Mouse (Mus musculus): ENCODE data around the gene Eif6.

The Eif6 gene

DNA sequence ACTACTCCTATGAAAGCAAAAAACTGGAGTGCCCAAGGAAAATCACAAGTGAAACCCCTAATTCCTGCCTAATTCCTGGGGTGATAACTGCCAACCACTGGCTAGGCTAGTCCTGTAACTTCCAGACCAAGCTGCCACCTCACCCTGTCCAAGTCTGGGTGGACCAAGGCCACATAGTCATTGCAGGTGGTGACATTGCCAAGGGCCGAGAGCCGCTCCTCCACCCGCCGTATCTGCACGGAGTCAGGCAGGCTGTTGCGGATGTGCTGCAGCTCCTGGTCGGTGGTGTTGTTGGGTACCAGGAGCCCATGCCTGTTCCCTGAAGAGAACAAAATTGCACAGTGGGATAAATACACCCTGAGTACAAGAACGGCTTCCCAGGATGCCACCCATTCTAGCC lies 3.0 kb downstream of the Eif6 start:
- DNase-seq (ENCODE audit: extremely low spot score) = no peak

DNA sequence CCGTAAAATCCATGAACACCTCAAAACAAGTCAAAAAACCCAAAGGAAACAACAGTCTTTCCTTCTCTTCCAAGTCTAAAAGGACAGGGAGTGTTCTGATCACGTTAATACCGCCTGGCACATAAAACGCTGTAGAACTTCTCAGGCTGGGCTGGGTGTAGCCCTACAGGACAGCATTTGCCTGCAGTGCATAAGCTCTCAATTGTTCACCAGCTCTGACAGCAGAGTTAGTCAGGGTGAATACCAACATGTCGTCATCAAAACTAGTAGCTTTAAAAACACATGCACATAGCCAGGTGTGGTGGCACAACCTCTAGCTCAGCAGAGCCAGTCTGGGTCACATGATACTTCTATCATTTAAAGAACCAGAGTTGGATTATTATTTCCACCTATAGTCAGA lies 5.9 kb downstream of the Eif6 start:
- no peak for DNase-seq (ENCODE audit: extremely low spot score)

DNA sequence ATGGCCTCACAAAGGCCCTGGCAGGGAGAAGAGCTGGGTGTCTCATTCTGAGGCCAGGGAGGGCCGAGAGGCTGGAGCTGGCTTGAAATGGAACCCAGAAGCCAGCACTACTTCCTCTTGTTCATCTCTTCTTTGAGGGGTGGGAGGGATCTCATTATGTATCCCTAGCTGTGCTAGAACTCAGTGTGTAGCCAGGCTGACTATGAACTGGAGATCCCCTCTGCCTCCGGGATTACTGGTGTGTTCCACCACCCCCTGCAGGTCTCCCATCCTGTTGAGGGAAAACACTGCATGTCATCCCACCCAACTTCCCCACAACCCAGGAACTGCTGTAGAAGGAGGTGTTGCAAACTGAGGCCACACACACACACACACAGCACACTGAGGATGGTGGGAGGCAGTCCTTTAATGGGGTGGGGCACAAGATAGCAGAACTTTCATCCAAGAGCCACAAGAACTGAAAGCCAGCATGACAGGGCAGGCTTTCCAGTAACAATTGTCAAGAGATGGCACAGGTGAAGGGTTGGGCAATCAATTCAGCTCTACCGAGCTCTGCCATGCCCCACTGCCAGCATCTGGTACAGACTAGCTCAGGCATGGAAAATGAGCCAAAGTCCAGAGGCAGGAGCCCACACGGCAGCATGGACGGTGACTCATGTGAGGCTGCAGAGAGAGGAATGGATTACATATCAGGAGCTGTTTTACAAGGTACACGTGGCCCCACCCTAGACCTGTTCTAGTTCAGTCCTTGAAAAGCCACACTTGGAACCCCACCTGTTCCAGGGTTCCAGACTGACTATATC lies 7.1 kb downstream of the Eif6 start:
- no peak for DNase-seq (ENCODE audit: extremely low spot score)

DNA sequence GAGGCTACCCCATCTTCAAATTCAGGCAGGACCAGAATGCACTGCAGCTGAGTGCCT lies 7.5 kb downstream of the Eif6 start, which contains the start of gene BC029722:
Gene BC029722, minus strand, starts transcription at position 35 of the 57 bp plus-strand sequence.
- DNase-seq (ENCODE audit: extremely low spot score) = no peak

DNA sequence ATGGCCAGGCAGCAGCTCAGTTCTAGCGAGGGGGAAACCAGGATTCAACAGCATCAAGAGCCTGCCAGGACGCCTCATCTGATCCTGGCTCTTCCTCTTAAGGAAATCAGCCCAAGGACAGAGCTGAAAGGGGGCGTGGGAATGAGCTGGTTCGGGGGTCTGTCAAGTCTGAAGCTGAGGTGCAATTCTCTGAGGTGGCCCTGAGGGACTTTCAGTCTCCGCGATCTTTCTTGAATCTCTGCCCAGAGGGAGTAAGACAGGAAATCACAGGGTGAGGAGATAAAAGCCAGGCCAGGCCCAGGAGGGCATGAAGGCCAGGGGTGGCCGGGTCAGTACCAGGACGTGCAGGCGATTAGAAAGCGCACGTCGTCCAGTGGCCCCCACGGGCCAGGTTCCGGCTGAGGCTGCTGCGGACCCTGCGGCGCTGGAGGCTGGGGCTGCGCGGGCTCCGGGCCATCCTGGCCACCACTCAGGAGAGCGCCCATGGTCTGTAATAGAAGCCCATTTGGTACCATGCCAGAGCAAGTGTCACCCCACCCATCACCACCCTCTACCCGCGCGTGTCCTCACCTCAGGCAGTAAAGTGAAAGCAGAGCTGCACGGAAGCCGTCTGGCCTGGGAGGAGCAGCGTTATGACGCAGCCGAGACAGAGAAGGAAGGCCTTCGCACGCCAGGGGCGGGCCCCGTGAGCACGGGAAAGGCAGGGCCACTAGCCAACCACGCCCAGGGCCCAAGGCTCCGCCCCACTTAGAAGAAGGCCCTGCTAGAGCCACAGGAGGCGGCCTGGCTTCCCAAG lies 7.9 kb downstream of the Eif6 start:
- peak; percentile 91 for DNase-seq (ENCODE audit: extremely low spot score)

DNA sequence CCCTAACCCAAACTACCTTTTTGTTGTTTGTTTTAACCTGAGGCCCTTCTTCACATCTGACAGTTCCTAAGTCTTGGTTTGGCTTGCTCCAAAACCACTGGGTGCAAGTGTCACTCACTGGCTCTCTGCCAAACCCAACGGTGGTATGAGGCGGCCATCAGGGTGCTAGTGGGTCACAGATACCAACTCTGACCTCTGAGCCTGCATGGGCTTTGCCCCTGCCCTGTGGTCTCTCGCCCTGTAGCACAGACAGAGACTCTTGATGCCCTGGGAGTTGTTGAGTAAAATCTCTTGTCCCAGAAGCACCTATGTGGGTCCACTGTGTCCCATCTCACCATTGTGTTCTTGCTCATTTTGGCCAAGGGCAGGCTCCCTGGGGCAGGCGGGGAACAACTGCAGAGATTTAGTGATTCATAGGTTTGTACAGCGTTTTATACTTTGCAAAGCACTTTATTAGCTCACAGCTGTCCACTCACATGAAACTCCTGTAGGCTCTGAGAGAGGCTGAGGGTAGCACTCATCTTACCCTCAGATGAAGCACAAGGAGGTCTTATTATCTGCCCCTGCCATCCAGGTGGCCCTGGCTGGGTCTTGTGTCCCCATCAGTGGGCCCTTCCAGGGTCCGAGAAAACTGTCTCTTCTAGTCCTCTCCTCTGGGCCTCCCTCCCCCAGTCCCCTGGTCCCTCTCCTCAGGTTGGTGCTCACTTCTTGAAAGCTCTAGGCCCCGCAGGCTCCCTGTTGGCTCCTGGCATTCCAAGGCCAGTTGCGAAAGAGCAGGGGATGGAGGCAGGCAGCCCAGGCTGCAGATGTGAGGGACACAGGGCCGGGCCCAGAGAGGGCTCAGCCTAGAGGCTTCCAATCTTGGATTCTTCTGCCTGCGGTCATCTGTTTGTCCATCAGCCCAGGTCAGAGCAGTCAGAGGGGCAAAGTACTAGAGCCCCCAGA lies 9.2 kb downstream of the Eif6 start:
- DNase-seq (ENCODE audit: extremely low spot score) = no peak

DNA sequence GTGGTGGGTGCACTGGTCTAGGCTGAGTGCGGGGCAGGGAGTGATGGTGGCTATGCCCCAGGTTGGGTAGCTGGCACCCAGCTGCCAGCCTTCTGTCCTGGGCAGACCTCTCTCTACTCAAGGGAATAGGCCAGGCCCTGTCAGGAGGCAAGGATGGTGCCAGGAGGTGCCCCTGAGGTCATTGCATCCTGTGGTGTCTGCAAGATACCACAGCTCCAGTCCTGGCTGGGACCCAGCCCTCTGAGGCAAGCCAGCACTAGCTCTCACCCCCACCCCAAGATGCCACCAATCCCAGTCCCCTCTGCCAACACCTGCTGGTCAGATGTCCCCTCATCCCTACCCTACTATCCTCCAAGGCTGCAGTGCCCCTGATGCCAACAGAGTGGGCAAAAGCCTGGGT lies 10.5 kb downstream of the Eif6 start:
- no peak for DNase-seq (ENCODE audit: extremely low spot score)

DNA sequence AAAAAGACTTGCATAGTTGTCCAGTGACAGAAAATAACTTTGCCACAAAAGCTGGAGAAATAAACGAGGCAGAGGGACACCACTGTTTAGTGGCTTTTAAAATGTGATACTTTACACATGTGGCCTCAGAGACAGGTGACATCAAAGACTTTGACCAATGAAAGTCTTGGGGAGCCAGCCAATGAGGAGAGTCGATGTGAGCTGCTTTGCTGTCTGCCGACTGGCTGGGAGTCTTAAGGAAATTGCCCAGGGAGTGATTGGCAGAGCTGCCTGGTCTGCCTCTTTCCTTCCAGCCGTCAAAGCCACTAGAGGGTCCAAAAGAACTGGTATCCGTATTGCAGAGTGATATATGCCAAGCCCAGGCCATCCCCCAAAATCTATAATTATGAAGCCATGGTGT lies 11.9 kb downstream of the Eif6 start:
- DNase-seq (ENCODE audit: extremely low spot score) = no peak

DNA sequence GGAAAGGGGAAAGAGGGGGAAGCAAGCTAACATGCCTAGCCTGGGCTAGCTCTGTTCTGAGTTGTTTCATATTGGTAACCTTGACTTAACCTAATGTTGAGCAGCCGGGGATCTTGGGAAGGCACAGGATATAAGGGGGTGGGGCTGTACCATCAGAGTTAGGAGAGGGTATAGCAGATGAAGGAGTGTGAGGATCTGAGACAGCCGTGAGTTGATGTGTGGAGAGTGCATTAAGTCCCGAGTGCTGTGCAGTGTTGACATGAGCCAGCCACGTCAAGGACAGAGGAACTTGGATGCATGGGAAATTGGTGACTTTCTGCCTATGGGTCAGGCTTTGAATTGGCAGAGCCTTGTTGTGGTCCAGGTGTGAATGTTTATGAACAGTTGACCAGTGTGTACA lies 14.1 kb downstream of the Eif6 start:
- no peak for DNase-seq (ENCODE audit: extremely low spot score)

DNA sequence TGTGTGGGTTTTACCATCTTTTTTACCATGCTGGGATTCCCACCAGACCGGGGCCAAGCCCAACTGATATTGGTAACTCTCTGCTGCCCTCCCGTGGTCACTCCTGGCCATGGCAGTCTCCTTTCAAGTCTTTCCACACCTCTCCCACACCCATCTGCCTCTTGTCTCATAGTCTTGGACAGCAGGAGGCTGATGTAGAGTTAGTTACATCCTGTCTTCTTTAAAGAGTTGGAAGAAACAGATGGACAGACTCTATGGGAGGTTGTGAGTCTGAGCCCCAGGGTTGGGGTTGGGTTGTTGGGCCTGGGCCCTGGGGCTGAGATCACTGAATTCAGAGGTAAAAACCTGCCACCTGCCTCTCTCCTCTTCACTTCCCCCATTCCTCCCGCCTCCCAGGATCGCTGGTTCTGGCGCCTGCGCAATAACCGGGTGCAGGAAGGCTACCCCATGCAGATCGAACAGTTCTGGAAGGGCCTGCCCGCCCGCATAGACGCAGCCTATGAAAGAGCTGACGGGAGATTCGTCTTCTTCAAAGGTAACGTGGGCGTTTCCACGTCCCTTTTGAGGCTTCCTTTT lies 14.8 kb downstream of the Eif6 start:
- peak; percentile 80 for DNase-seq (ENCODE audit: extremely low spot score)

DNA sequence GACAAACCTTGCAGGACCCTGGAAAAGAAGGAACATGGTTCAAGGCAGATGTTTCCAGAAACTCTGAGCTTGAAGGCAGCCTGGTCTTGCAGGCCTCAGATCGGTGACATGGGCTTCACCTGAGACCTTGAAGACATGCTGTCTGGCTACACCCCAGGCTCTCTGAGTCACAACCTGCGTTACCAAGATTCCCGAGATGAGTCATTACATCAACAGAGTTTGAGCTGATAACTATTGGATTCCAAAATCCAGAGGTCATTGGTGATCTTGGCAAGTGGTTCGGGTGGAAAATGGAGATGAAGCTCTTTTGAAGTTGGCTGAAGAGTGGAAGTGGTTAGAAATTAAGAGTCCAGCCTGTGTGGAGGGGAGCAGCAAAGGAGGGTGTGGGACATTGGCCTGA lies 17.1 kb downstream of the Eif6 start:
- no peak for DNase-seq (ENCODE audit: extremely low spot score)

DNA sequence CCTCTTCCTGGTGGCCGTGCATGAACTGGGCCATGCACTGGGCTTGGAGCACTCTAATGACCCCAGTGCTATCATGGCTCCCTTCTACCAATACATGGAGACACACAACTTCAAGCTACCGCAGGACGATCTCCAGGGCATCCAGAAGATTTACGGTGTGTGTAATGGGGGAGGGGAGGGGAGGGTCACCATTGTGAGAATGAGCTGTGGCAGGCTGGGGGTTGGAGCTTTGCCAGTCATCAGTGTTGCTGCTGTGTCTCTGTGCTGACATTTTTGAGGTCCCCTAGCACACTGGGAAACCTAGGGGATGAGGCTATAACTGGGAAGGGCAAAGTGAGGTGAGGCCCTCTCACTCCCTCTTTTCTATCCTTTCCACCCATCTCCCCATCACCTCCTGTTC lies 19.3 kb downstream of the Eif6 start:
- DNase-seq (ENCODE audit: extremely low spot score) = no peak

DNA sequence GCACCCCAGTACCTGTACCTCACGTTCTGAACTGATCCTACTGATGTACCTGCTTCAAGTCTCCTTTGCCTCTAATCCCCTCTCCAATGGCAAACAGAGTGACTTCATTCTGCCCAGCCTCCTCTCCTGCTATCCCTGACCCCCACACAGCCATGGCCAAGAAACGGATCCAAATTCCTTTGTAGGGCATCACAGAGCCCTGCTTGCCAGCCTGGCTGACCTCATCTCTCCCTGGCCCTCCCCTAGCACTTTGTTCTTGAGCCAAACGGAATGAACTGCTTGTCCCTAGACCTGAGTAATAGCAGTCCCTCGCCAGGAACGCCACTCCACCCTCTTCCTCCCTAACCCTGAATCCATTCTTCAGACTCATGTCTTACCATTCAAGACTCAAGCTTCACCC lies 20.2 kb downstream of the Eif6 start:
- no peak for DNase-seq (ENCODE audit: extremely low spot score)

DNA sequence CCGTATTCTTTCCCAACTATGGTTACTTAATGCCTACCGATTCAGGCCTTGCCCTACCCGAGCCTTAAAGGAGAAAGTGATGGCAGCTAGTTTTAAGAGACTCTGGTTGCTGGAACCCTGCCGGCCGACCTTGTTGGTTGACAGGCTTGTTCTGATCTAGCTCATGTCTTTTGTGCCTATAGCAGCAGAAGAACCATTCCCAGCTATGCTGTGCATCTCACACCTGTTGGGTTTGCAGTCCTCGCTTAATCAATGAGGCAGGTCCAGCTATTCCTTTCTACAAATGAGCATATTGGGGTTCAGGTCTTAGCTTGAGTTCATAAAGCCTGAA lies 20.8 kb downstream of the Eif6 start:
- no peak for DNase-seq (ENCODE audit: extremely low spot score)

DNA sequence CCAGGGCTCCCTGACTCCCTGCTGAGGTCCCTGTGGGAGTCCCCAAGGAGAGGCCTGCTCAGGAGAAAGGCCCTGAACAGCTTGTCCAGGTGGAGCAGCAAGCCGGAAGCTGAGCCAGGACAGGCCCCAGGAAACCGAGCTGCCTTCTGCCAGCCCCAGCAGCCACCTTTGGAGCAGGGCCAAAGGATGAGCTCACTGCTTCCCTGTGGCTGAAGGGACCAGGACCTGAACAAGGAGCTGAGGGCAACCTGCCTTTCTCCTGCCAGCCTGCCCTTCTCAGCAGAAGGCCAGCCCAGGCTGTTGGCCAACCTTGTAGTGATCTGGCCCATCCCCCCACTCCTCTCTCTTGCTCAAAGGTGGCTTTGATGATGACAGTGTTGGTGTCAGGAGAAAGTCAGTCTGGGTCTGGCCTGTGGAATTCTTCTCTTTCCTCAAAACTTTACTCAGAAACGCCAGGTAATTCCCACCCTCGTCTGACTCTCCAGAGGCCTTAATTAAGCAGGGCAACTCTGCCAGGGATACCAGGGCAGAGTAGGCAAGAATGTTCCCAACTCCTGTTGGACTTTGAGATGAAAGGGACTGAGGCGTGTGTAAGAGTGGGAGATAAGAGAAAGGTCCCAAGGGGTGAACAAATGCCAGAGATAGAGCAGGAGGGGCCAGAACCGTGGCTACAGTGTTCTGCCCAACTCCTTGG lies 21.3 kb downstream of the Eif6 start:
- DNase-seq (ENCODE audit: extremely low spot score) = no peak

DNA sequence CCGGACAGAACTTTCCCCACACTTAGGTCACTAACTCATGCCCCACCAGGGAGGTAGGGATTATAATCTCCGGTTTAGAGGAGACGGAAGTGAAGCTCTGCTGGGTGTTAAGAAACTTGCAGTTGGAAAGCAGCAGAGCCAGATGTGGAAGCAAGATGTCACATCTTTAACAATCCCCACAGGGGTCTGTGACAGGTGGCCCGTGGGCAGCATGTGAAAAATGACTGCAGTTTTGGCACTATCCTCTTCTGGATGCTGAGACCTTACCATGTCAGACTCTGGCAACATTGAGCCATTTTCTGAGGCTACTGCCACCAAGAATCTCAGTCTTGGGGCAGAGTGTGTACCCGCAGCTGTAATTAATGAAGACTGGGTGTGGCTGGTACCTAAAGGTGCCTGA lies 22.7 kb downstream of the Eif6 start:
- DNase-seq (ENCODE audit: extremely low spot score) = no peak

DNA sequence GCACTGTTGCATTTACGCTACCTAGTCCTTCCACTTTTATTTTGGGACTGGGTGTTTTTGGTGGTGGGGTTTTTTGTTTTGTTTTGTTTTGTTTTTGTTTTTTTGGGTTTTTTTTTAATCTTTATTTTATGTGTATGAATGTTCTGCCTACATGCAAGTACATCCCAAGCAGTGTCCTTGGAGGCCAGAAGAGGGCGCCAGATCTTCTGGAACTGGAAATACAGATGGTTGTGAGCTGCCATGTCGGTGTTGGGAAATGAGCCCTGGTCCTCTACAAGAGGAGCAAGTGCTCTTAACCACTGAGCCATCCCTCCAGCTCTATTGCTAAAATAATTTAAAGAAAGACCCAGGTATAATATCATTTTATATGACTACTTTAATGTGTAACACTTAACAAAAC lies 24.0 kb downstream of the Eif6 start:
- no peak for DNase-seq (ENCODE audit: extremely low spot score)

DNA sequence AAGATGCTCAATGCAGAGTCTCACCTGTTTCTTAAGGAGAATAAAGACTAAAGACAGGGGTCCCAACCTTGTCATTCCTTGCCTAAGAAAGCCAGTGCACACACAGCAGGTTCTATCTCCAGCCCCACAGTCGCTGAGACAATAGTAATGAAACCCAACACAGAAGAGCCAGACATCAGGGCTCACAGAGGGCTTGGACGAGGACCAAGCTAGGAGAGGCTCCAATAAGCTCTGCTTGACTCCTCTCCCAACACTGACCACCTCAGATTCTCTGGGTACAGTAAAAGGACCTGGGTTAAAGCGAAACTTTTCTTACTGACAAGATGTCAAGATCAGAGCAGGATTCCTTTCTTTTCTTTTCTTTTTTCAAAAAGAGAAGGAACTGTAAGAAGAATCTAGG lies 28.1 kb downstream of the Eif6 start:
- DNase-seq (ENCODE audit: extremely low spot score) = no peak

DNA sequence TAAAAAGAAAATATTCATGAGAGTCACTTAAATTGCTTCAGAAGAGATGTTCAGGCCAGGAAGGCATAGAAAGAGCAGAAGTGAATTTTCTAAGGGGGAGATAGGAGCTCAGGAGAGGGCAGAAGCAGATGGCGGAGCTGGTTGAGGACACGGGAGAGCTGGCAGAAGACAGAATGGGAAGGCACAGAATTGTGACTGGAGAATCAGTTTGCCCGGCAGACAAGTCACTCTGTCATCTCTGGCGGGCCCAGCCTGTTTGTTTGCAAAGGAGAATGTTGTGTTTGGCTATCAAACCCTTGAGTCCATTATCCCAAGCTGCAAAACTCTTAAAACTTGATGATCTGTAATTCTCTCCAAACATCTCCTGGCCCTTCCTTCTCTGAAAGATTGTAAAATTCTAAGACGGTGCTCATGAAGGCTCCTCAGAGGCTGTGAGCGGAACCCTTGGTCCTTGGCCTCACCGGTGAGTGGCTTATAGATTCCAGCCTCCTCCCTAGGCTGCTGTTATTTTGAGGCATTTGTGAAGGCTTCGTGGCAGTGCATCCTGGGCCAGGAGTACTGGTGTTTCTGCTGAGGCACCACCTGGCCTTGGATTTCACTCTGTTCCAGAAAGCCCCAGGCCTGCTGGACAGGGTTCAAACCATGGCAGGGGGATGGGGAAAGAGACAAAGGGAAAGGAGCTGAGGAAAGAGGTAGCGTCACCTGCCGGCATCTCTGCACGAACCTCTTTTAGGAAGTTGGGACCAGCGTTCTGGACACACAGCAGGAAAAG lies 31.9 kb downstream of the Eif6 start:
- DNase-seq (ENCODE audit: extremely low spot score) = no peak

DNA sequence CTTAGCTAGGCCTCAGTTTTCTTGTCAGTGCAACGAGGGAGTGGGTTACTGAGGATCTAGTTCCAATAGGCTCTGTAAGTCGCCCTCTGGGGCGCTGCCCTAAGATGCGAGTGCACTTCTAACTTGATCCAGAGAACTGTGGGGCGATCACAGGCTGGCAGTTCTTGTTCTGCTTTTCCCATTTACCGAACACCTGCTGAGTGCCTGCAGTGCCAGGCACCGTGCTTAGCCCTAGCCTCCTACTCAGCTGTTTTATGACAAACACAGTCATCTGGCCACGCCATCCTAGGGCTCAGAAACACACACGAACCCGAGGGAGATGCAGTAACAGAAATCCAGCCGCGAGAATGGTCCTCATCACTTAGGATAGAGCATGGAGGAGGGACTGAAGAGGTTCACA lies 33.8 kb downstream of the Eif6 start:
- no peak for DNase-seq (ENCODE audit: extremely low spot score)

Data from embryo, embryonic 9.5 days (tissue).